ENCODE assay signal across 25 mouse cellular contexts in the genomic region with DNA sequence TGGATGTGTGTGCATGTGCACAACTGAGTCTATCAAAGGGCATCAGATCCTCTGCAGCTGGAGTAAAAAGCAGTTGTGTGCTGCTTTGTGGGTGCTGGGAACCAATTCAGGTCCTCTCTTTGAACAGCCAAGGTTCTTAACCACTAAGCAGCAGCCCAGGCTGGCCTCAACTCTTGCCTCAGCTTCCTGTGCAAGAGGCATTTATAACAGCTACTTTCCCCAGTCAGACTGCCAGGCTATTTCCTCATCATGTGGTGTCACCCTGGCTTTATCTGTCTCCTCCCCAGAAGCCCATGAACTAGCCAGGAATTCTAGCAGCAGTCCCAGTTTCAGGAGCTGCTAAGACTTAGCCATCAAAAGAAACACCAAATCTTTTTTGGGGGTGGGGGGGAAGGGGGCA. TPM values are rescaled to one million over a fixed set of nuclear protein-coding genes. Genes with fewer than 3 reads are reported as not detected.
DNase-seq lines count a peak whose midpoint lies in the region; ATAC-seq and TF ChIP-seq lines count a peak whose summit lies in the region.
"Had no signal": no experiment of that assay in that cellular context is flagged by ENCODE, and none has a peak within 500 bp of the region (broad histone marks: within the 10 kb centered on the region; RNA-seq: fewer than 3 reads in every experiment).

No protein-coding gene starts in this region.

- ATAC-seq in intestine, embryonic 16.5 days: no peak
- ATAC-seq: forebrain, embryonic 13.5 days; hindbrain, postnatal 0 days; inflammation-experienced regulatory T-cells, adult 6 months; intestine, postnatal 0 days had no signal

- no peak for TF ChIP-seq CTCF in bone marrow macrophage, adult 2 months (IDR thresholded peaks at IDR 0.05; ENCODE audit: low read depth, low read length)

- 0 out of 2 replicates have a peak, but pooled peaks cover 6% of the 10 kb centered on the region for H3K9me3 ChIP-seq in megakaryocyte, embryonic 14.5 days
- H3K9me3 ChIP-seq in intestine, embryonic 16.5 days (ENCODE audit: control insufficient read depth, low read length): no peaks in the 10 kb centered on the region
- H3K9me3 ChIP-seq: forebrain, embryonic 10.5 days; forebrain, embryonic 13.5 days; G1E; hindbrain, embryonic 10.5 days had no signal

- H3K27ac ChIP-seq in bone marrow macrophage, adult 2 months (ENCODE audit: insufficient read depth, low read depth, low read length): peak overlapping the region; percentile 13; the same call in 1 of the 2 replicates
- H3K27ac ChIP-seq in intestine, embryonic 16.5 days (ENCODE audit: low read length): no peak overlapping the region; the same call in 1 of the 2 replicates
- H3K27ac ChIP-seq: forebrain, embryonic 10.5 days; forebrain, embryonic 13.5 days; hindbrain, embryonic 10.5 days; hindbrain, embryonic 14.5 days; hindbrain, postnatal 0 days had no signal

- H3K9ac ChIP-seq in intestine, embryonic 16.5 days (ENCODE audit: low read depth, low read length): no peak overlapping the region
- H3K9ac ChIP-seq: forebrain, embryonic 13.5 days; hindbrain, embryonic 14.5 days had no signal

- H3K27me3 ChIP-seq in megakaryocyte, embryonic 14.5 days (replicated peaks): no peaks in the 10 kb centered on the region
- H3K27me3 ChIP-seq in intestine, embryonic 16.5 days (replicated peaks; ENCODE audit: control insufficient read depth, insufficient read depth, low read length): no peaks in the 10 kb centered on the region
- H3K27me3 ChIP-seq: CH12.LX; forebrain, embryonic 13.5 days had no signal

- H3K4me2 ChIP-seq in intestine, embryonic 16.5 days (ENCODE audit: low read depth, low read length): no peak overlapping the region
- H3K4me2 ChIP-seq: forebrain, embryonic 13.5 days; heart, embryonic 11.5 days; hindbrain, embryonic 14.5 days had no signal

- peaks cover 98% of the 10 kb centered on the region for H3K36me3 ChIP-seq in megakaryocyte, embryonic 14.5 days (replicated peaks; ENCODE audit: low read length)
- H3K36me3 ChIP-seq in intestine, embryonic 16.5 days (ENCODE audit: control insufficient read depth, insufficient read depth, low read length): peaks cover 67% of the 10 kb centered on the region

- DNase-seq in 3T3-L1 (ENCODE audit: low read depth, low spot score): peak; percentile 24
- DNase-seq in 416B (ENCODE audit: low read depth): peak; percentile 84
- no peak for DNase-seq in left cerebral cortex, adult 11 months (ENCODE audit: low spot score)
- no peak for DNase-seq in layer of hippocampus, postnatal 25 days (ENCODE audit: extremely low spot score in 1 of 2, low spot score in 1 of 2)
- DNase-seq: adrenal gland, adult 8-10 months; adrenal gland, postnatal 25 days; cerebellum, adult 18-20 months; cerebellum, adult 9-10 months; cerebellum, postnatal 14 days; gastrocnemius, postnatal 25 days; heart, postnatal 36 days had no signal

- no peak for TF ChIP-seq POLR2A in bone marrow macrophage, adult 2 months (IDR thresholded peaks at IDR 0.05; ENCODE audit: borderline replicate concordance, low read depth, low read length)

- H3K4me3 ChIP-seq in bone marrow macrophage, adult 2 months (ENCODE audit: insufficient read depth, low read length): no peak overlapping the region
- peak overlapping the region; percentile 2 for H3K4me3 ChIP-seq in megakaryocyte, embryonic 14.5 days (replicated peaks)
- no peak overlapping the region for H3K4me3 ChIP-seq in intestine, embryonic 16.5 days (ENCODE audit: low read length)
- H3K4me3 ChIP-seq: forebrain, embryonic 10.5 days; forebrain, embryonic 13.5 days; hindbrain, embryonic 10.5 days had no signal

- H3K4me1 ChIP-seq in bone marrow macrophage, adult 2 months (ENCODE audit: control insufficient read depth, insufficient read depth, low read length): peaks cover 2% of the 10 kb centered on the region; the same call in 1 of the 2 replicates
- peaks cover 67% of the 10 kb centered on the region for H3K4me1 ChIP-seq in megakaryocyte, embryonic 14.5 days
- no peaks in the 10 kb centered on the region for H3K4me1 ChIP-seq in intestine, embryonic 16.5 days (ENCODE audit: control insufficient read depth, insufficient read depth, low read length)
- H3K4me1 ChIP-seq: forebrain, embryonic 10.5 days; forebrain, embryonic 13.5 days; hindbrain, embryonic 10.5 days had no signal

RNA-seq across cellular contexts. Expression of gene Ubxn6, which starts 8.4 kb away (rescaled TPM):
- 55.7 and 67.6 TPM in 2 replicates for polyA plus RNA-seq in bone marrow macrophage, adult 2 months (2012; ENCODE audit: insufficient read depth, insufficient read length, missing spikeins)
- 75.0 and 97.7 TPM in 2 replicates for polyA plus RNA-seq in megakaryocyte, embryonic 14.5 days (2012; ENCODE audit: insufficient read depth, low replicate concordance)
- 31.6 and 34.3 TPM in 2 replicates for polyA plus RNA-seq in intestine, embryonic 16.5 days (2015; fragmentation: Nextera tagmentation; extraction: Ambion mirVana)
- 10 to 100 TPM; 83.3 to 87.4 TPM for total RNA-seq in layer of hippocampus, postnatal 25 days (2021)

RNA-seq across cellular contexts. Expression of gene Hdgfl2, which starts 13.0 kb away (rescaled TPM):
- 33.0 and 41.1 TPM in 2 replicates for polyA plus RNA-seq in bone marrow macrophage, adult 2 months (2012; ENCODE audit: insufficient read depth, insufficient read length, missing spikeins)
- 93.5 and 279 TPM in 2 replicates for polyA plus RNA-seq in megakaryocyte, embryonic 14.5 days (2012; ENCODE audit: insufficient read depth, low replicate concordance)
- 69.3 and 75.0 TPM in 2 replicates for polyA plus RNA-seq in intestine, embryonic 16.5 days (2015; fragmentation: Nextera tagmentation; extraction: Ambion mirVana)
- total RNA-seq in layer of hippocampus, postnatal 25 days (2021): 100 to 1,000 TPM in 1 of 2 experiments, 10 to 100 TPM in 1; 96.4 to 126 TPM

RNA-seq across cellular contexts. Expression of gene Chaf1a, which starts 26.2 kb away (rescaled TPM):
- 11.5 and 14.1 TPM in 2 replicates for polyA plus RNA-seq in bone marrow macrophage, adult 2 months (2012; ENCODE audit: insufficient read depth, insufficient read length, missing spikeins)
- polyA plus RNA-seq in megakaryocyte, embryonic 14.5 days (2012; ENCODE audit: insufficient read depth, low replicate concordance): 17.0 and 33.8 TPM in 2 replicates
- polyA plus RNA-seq in intestine, embryonic 16.5 days (2015; fragmentation: Nextera tagmentation; extraction: Ambion mirVana): 15.6 and 16.7 TPM in 2 replicates
- total RNA-seq in layer of hippocampus, postnatal 25 days (2021): 1 to 10 TPM; 3.9 to 4.9 TPM

RNA-seq across cellular contexts. Expression of gene Sh3gl1, which starts 30.0 kb away (rescaled TPM):
- 98.2 and 99.0 TPM in 2 replicates for polyA plus RNA-seq in bone marrow macrophage, adult 2 months (2012; ENCODE audit: insufficient read depth, insufficient read length, missing spikeins)
- 115 and 286 TPM in 2 replicates for polyA plus RNA-seq in megakaryocyte, embryonic 14.5 days (2012; ENCODE audit: insufficient read depth, low replicate concordance)
- 120 and 131 TPM in 2 replicates for polyA plus RNA-seq in intestine, embryonic 16.5 days (2015; fragmentation: Nextera tagmentation; extraction: Ambion mirVana)
- 10 to 100 TPM; 63.1 to 64.0 TPM for total RNA-seq in layer of hippocampus, postnatal 25 days (2021)

RNA-seq across cellular contexts. Expression of gene Plin4, which starts 43.2 kb away (rescaled TPM):
- polyA plus RNA-seq in bone marrow macrophage, adult 2 months (2012; ENCODE audit: insufficient read depth, insufficient read length, missing spikeins): 0.16 TPM in 1 of 2 replicates, not detected in the other
- not detected in 2 replicates for polyA plus RNA-seq in megakaryocyte, embryonic 14.5 days (2012; ENCODE audit: insufficient read depth, low replicate concordance)
- 0.11 and 0.23 TPM in 2 replicates for polyA plus RNA-seq in intestine, embryonic 16.5 days (2015; fragmentation: Nextera tagmentation; extraction: Ambion mirVana)
- total RNA-seq in layer of hippocampus, postnatal 25 days (2021): 1 to 10 TPM in 1 of 2 experiments, under 1 TPM in 1; 0.68 to 2.4 TPM
- polyA plus RNA-seq: embryonic facial prominence, embryonic 11.5 days; G1E had no signal

Comparison
In these comparisons a context has a peak if more than half of its experiments do, and no peak if none do; other contexts are left out.
1. DNase-seq: peak in 3T3-L1 (single experiment) and 416B (single experiment); none in left cerebral cortex, adult 11 months (single experiment) and layer of hippocampus, postnatal 25 days (0 of 2).